Mouse (Mus musculus) testis, adult 2 months (tissue): ENCODE data around the gene Fbxo17. TPM values are rescaled to one million over a fixed set of nuclear protein-coding genes. Genes with fewer than 3 reads are reported as not detected.
A peak's percentile ranks its signal among the peaks of the same experiment; 100 is the strongest.

Experiments used
- H3K27ac ChIP-seq: fragments of 200-500 bp; 2 replicates; pipeline ENCODE4 v1.5.1; 2012; ENCODE audit warnings: low read depth, low read length; ENCODE audit not compliant: control insufficient read depth, insufficient read depth
- H3K27me3 ChIP-seq: fragments of 200-500 bp; 2 replicates; pipeline ENCODE4 v1.6.1; 2012; ENCODE audit warnings: mild to moderate bottlenecking, low read length, moderate library complexity; ENCODE audit not compliant: control insufficient read depth, insufficient read depth
- H3K36me3 ChIP-seq: fragments of 200-500 bp; 2 replicates; pipeline ENCODE4 v1.6.1; 2012; ENCODE audit warnings: mild to moderate bottlenecking, low read length; ENCODE audit not compliant: control insufficient read depth, insufficient read depth
- H3K4me1 ChIP-seq: fragments of 200-500 bp; 2 replicates; pipeline ENCODE4 v1.6.1; 2012; ENCODE audit warnings: low read length; ENCODE audit not compliant: control insufficient read depth, insufficient read depth
- H3K4me3 ChIP-seq: fragments of 200-500 bp; 2 replicates; pipeline ENCODE4 v1.5.1; 2012; ENCODE audit warnings: low read depth, mild to moderate bottlenecking, low read length, moderate library complexity, mixed read lengths; ENCODE audit not compliant: control insufficient read depth
- CTCF ChIP-seq: fragments of 200-500 bp; IDR thresholded peaks from 2 replicates; pipeline ENCODE4 v1.5.1; 2012; ENCODE audit warnings: low read depth, mild to moderate bottlenecking, inconsistent platforms, low read length, moderate library complexity; ENCODE audit not compliant: control insufficient read depth, insufficient read depth, insufficient replicate concordance
- POLR2A ChIP-seq: fragments of 200-500 bp; IDR thresholded peaks from 2 replicates; pipeline ENCODE4 v1.6.1; 2012; ENCODE audit warnings: low read depth, mild to moderate bottlenecking, inconsistent platforms, low read length, moderate library complexity; ENCODE audit not compliant: control insufficient read depth
- polyA plus RNA-seq: library from polyadenylated mRNA; depleted of rRNA; stranded (reverse); fragments of >200 nt; gene quantifications from 2 replicates; pipeline ENCODE4 v1.2.3, GENCODE M21; 2012

The Fbxo17 gene
- polyA plus RNA-seq, 1 experiment, result 8.1 TPM

GRCm38 (mm10) chr7:28767462-28767965 is 50.9 kb downstream of the Fbxo17 start, which contains the start of gene Nfkbib:
Gene Nfkbib, minus strand, starts transcription at chr7:28767512.
- Histone ChIP-seq H3K27me3 (no peaks in the 10 kb centered on the region), H3K4me1 (peaks cover 4% of the 10 kb centered on the region)

DNA sequence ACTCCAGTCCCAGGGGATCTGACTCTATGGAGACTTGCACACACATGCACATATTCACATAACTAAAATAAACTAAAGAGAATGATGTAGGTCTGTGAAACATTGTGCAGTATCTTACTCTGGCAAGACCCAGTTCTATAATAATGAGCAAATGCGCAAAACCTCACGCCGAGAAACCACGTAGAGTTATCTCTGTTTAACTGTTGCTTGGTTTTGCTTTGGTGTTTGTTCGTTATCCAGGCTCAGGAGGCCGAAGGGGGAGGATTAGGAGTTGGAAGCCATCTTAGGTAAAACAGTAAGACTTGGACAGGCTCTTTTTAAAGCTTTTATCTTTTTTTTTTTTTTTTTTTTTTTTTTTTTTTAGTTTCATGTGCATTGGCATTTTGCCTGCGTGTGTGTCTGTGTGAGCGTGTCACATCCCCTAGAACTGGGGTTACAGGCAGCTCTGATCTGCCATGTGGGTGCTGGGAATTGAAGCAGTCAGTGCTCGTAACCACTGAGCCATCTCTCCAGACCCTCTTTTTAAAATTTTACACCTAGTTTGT is 52.9 kb downstream of the Fbxo17 start:
- TF ChIP-seq CTCF (no peak), POLR2A (no peak)
- Histone ChIP-seq H3K4me1 (peaks cover 4% of the 10 kb centered on the region), H3K4me3 (no peak overlapping the region)

More at GRCm38 (mm10) chr7:28767462-28767965, 50.9 kb downstream of the Fbxo17 start, which contains the start of gene Nfkbib:
- peak within 1 kb of the TSS; percentile 99 for H3K4me3 ChIP-seq
- peak within 1 kb of the TSS; percentile 83 for H3K27ac ChIP-seq
- H3K36me3 ChIP-seq, result no peaks in the 10 kb centered on the region
- TF ChIP-seq POLR2A (no peak), CTCF (no peak)

DNA sequence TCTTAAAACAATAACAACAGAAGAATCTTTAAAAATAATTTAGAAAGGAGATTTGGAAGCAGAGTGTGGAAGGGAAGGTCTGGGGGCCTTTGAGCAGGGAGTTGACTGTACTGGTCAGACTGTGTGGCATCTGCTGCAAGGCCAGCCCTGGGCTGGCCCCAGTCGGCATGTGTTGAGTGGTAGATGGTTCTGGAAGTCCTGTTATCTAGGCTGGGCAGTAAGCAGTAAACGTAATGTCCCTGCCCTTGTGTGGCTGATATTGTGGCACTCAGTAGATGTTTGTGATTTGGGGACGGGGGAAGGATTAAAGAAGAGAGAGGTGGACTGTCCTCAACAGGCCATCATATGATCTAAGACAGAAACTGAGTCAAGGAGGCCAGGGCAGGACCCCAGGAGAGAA is 53.7 kb downstream of the Fbxo17 start:
- TF ChIP-seq POLR2A (no peak), CTCF (no peak)

More for the DNA sequence above, 52.9 kb downstream of the Fbxo17 start:
- Histone ChIP-seq H3K36me3 (no peaks in the 10 kb centered on the region; the same call in 1 of the 2 replicates), H3K27ac (no peak overlapping the region), H3K27me3 (no peaks in the 10 kb centered on the region)

GRCm38 (mm10) chr7:28771867-28772266 is 55.3 kb downstream of the Fbxo17 start:
- H3K36me3 ChIP-seq, result peaks cover under 1% of the 10 kb centered on the region; the same call in 1 of the 2 replicates
- no peaks in the 10 kb centered on the region for H3K27me3 ChIP-seq
- H3K4me1 ChIP-seq, result peaks cover 4% of the 10 kb centered on the region
- TF ChIP-seq CTCF (no peak), POLR2A (no peak)
- no peak overlapping the region for H3K4me3 ChIP-seq
- H3K27ac ChIP-seq, result no peak overlapping the region

More for the DNA sequence above, 53.7 kb downstream of the Fbxo17 start:
- Histone ChIP-seq H3K27ac (no peak overlapping the region), H3K27me3 (no peaks in the 10 kb centered on the region), H3K4me3 (no peak overlapping the region), H3K36me3 (no peaks in the 10 kb centered on the region; the same call in 1 of the 2 replicates), H3K4me1 (peaks cover 4% of the 10 kb centered on the region)

- Histone ChIP-seq H3K4me3 (no peak overlapping the region), H3K27ac (no peak overlapping the region), H3K27me3 (no peaks in the 10 kb centered on the region), H3K4me1 (no peaks in the 10 kb centered on the region; the same call in 1 of the 2 replicates), H3K36me3 (peaks cover 3% of the 10 kb centered on the region; the same call in 1 of the 2 replicates)
- TF ChIP-seq CTCF (no peak), POLR2A (no peak)
These were observed 56.6 kb downstream of the Fbxo17 start for GRCm38 (mm10) chr7:28773163-28773562.

- Histone ChIP-seq H3K27ac (no peak overlapping the region), H3K4me3 (no peak overlapping the region), H3K4me1 (no peaks in the 10 kb centered on the region; the same call in 1 of the 2 replicates), H3K27me3 (no peaks in the 10 kb centered on the region), H3K36me3 (peaks cover 3% of the 10 kb centered on the region)
- TF ChIP-seq POLR2A (no peak), CTCF (no peak)
These were observed 57.6 kb downstream of the Fbxo17 start for GRCm38 (mm10) chr7:28774164-28774563.

DNA sequence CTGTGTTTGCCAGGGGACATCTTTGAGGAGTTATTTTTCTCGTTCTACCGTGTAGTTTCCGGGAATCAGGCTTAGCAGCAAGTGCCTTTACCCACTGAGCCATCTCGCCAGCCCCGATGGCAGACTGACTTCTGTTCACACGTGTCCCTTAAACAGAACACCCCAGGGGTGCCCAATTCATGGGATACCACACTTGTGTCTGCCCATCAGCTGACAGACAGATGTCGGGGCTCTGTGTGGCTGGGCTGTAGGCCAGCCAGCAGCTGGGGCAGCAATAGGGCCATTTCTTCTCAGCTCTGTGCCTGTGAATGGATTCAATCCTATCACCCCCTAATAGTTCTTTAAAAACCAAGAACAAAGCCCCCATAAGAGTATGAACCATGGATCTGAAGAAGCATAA is 58.5 kb downstream of the Fbxo17 start:
- Histone ChIP-seq H3K4me3 (no peak overlapping the region), H3K4me1 (no peaks in the 10 kb centered on the region; the same call in 1 of the 2 replicates), H3K36me3 (peaks cover 5% of the 10 kb centered on the region), H3K27ac (no peak overlapping the region), H3K27me3 (no peaks in the 10 kb centered on the region)
- TF ChIP-seq CTCF (no peak), POLR2A (no peak)
